Mouse (Mus musculus) heart, adult 2 months (tissue): ENCODE results near the gene Commd8.

ENCODE experiments used
- CTCF ChIP-seq: fragments of 200-600 bp; IDR thresholded peaks from 2 replicates; pipeline ENCODE4 v1.8.1; 2022; ENCODE audit warnings: antibody characterized with exemption, mild to moderate bottlenecking, moderate library complexity
- EP300 ChIP-seq: fragments of 200-500 bp; IDR thresholded peaks from 2 replicates; pipeline ENCODE4 v1.6.1; 2011; ENCODE audit warnings: low read depth, low read length, control low read depth; ENCODE audit not compliant: insufficient read depth
- POLR2A ChIP-seq: fragments of 200-500 bp; IDR thresholded peaks from 2 replicates; pipeline ENCODE4 v1.6.1; 2011; ENCODE audit warnings: mild to moderate bottlenecking, low read depth, low read length, control low read depth; ENCODE audit not compliant: insufficient read depth

DNA sequence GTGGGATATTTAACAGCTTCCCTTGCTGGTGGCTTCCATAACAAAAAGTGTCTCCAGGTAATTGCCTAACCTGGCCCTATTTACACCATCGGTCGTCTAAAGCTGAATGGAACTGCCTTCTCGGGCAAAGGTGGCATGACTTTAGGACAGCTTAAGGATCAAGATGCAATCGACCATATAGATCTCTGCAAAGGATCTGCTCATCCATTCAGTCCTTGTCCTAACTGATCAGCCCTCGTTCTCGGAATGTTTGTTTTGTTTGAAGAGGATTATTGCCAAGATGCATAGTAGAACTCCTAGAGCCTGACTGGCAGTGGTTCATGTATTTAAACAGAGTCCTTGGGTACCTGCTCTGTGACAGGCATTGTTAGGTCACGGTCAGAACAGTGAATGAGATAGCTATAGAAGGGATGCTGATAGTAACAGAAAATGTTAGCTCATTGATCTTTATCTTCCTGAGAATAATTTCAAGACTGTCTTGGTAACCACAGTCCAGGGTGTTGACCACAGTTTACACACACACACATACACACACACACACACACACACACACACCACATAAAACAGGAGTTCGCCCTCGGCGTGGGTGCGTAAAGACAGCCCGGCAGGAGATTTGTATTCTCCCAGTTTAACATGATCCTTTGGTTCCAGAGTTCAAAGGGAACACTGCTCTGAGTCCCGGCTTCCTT, 42.3 kb upstream of the Commd8 start:
- TF ChIP-seq CTCF (no peak), POLR2A (no peak), EP300 (no peak)
